Mouse (Mus musculus) heart, adult 9 months (tissue): ENCODE measurements around the gene Bcat1.
A peak's percentile ranks its signal among the peaks of the same experiment; 100 is the strongest.

ENCODE experiments used
- DNase-seq, 2 experiments: peaks; one replicate each; pipeline ENCODE4 v3.0.0; 2022; ENCODE audit warnings: low spot score in 2 of 2

The Bcat1 gene

DNA sequence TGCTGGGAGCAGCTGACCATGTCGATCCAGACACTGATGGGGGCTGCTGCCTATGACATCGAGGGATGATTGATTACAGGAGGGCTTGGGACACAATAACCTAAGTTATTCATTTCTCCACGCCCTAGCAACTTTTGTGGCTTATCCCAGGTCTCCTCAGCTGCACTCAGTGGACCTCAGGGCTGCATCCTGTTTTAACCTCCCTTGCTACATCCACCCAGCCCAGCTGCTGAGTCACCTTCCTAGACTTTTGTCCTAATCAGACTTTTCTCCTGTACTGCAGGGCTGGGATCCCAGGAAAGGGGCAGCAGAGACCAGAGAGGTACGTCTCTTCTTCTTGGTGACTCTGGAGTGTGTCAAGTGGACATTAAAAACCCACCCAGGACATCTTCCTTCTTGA is 19.9 kb downstream of the Bcat1 start:
- DNase-seq = no peak

DNA sequence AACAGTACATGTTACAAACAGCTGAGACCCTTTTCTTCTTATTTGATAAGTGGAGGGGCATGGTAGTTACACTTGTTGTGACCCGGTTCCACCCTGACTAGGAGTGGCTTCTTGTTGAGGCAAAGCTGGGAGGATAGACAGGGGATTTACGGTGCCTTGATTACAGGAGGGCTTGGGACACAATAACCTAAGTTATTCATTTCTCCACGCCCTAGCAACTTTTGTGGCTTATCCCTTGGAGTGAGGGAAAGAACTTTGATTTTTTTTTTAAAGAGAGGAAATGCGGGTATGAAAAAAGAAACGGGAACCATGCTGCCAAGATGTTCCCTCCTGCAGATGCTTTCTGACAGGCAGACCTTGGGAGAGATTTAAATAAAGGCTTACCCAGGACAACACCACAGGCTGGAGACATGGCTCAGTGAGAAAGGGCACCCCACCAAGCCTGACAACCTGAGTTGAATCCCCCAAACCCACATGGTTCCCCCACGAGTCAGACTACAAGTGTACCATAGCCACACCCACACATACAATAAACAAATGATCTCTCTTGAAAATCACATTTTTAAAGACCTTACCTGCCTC is 20.6 kb downstream of the Bcat1 start:
- DNase-seq = no peak

DNA sequence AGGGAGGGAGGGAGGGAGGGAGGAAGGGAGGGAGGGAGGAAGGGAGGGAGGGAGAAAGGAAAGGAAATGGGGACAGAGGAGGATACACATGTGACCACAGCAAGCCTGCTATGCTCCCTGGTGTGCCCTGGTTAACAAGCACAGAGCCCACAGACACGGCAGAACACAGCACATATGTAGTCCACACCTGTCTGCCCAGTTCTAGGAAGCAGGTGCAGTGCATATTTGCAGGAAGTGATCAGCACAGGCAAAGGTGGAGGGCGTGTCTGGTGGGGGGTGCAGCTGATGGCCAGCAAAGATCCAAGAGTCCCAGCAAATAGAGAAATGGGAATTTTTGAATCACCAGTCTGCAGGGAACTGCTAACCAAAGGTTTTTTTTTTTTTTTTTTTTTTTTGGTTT is 23.3 kb downstream of the Bcat1 start:
- no peak for DNase-seq

DNA sequence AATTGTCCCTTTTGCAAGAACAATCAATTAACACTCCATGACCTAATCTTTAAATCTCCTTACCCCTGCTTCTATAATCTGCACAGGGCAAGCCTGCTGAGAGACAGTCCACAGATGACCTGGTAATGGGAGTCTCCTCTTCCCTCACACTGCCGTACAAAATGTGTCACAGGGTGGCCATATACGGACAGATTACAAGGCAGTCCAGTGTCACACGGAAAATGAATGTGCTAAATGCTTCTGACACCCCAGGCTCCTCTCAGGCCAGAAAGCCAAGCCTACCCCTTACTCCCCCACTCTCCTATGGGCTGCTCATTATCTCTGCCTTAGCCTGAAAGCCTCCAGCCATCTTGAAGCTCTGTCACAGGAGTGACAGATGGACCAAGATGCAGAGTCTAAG is 25.1 kb downstream of the Bcat1 start:
- no peak for DNase-seq

DNA sequence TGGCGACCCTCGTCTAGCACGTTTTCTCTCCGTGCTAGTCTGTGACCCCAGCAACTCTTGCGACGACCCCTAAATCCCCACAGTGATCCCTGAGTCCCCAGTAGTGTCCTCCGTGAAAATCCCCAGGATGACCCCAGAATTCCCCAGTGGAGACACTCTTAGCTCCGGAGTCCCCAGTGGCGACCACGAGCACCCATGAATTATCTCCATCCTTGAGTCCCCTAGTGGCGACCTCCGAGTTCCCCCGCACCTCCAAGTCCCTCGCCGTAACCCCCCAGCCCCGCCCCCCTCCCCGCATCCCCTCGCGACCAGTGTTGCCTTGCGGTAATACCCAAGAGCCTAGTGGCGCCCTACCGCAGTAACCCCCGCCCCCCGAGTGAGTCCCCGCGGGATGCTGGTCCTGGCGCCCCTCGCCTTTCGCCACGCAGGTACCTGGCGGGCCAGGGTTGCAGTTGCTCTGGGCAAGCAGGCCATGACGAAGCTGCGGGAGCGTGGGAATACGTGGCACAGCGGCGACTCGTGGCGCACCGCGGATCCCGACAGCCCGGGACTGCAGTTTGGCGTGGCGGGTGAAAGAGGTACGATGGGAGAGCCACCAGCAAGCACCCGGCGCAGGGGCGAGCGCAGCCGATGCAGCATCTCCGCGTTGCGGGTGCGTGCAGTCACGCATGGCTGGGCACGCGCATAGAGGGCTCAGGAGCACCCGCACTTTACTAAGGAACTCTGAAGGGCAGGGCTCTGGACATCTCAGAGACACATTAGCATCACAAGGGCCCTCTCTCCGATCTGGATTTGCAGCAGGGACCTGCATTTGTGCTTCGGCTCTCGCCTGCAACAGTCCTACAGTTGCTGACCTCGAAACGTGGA is 27.6 kb downstream of the Bcat1 start:
- DNase-seq = no peak

DNA sequence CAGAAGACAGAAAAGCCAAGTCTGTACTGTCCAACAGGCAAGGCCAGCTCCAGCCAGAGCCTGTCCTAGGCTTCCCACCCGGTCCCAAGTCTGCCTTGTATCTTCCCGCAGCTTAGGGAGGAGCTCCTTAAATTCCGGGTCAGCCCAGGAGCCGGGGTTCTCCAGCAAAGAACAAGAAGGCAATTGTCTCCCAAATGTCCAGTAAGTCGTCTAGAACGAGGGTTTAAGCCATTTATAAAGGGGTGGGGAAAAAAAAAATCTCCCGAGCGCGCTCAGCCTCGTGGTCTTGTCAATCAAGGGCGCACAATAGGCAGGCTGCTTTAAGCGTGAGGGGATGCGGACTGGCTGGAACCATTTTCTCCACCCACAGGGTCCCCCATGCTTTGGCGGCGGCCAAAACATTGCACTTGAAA is 28.5 kb downstream of the Bcat1 start:
- no peak for DNase-seq

DNA sequence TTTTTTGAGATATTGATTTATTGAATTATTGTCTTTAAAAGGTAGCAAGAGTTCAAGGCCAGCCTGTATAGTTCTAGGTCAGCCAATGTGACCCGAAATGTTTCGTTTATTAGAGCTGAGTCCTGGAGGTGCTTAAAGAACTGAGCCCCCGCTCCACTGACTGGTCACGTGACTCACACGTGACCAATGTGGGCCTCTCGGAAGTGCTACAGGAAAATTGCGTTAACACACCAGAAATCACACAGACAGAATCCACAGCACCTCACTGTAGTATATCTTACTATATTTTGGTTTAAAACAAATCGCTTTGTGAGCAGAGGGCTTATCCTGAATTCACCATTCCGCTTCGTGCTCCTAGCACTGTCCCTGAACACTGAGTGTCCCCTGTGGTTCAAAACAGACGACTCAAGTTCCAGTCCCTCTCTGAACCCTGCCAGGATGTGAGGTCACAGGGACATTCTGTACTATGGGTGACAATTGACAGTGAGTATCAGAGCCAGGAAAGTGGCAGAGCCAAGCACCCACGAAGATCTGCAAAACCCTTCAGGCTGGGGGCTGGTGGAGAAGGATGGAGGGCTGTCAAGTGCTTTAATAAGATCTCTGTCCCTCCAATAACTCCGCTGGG is 29.6 kb downstream of the Bcat1 start:
- no peak for DNase-seq

DNA sequence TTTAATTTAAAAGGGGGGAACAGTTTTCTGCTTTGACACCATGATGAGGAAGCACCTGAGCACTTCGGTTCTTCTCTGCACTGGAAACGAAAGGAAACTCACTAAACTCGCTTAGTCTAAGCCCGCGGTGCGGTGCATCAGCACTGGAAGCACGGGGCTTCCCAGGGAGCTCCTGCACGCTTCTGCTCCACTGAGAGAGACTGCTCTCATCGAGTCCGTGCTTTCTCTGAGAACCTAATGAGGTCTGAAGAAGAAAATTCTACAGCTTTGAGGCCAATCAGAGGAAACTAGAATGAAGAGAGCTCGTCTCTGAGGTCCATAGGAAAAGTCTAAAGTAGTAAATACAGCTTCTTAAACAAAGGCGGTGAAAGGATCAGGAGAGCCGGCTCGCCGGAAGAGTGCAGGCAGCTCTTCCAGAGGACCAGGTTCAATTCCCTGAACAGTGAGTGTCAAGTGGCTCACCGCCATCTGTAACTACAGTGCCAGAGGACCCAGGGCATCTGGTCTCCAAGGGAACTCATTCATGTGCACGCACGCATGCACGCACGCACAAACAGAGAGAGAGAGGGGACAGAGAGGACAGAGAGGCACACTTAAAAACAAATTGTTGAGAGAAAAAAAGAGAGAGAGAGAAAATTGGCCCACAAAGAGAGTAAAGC is 30.9 kb downstream of the Bcat1 start:
- no peak for DNase-seq

DNA sequence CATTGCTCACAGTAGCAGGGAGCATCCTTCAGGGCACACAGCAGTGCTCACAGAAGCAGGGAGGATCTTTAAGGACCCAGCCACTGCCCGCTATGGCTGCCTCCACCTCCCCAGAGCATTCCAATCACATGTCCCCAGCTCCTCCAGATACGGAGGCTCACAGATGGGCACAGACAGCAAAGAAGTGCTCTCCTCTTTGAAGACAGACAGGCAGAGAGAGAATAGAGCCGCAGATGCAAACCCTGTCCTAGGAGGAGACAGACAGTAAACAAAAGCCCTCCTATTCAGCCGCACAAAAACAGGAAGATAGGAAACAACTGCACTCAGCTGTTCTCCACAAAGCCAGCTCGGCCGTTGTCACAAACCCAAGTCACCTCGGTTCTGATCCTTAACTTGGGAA is 35.3 kb downstream of the Bcat1 start:
- no peak for DNase-seq

DNA sequence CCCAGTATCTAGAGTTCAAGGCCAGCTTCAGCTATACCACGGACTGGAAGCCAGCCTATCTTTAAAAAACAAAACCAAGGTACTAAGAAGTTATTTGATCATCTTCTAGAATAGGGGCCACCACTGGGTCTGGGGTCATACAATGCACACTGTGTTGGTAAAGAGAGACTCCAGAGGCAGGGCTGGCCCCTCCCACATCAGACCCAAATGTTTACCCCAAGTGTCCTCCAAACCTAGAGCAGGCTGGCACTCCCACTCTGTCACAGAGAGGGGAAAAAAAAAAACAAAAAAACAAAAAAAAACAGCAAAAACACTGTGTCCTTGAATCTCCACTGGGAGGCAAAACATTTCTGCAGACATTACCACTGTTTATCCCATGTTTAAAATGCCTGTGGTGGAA is 38.4 kb downstream of the Bcat1 start:
- DNase-seq = no peak

DNA sequence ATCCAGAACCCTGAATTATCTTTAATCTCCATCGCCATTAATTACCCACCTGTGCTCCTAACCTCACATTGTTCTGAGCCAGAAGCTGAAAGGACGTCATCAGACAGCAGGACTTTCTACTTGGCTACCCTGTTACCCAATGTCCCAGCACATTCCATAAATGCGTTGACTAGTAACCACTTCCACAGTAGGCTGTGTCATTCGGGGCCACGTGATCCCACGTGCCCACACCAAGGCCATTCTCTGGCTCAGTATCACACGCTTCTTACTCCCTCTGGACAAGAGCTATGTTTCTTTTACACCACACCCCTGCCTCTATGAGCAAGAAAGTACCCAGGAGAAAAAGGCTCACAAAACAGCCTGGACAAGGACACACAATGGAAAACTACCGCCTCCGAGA is 40.6 kb downstream of the Bcat1 start:
- no peak for DNase-seq

DNA sequence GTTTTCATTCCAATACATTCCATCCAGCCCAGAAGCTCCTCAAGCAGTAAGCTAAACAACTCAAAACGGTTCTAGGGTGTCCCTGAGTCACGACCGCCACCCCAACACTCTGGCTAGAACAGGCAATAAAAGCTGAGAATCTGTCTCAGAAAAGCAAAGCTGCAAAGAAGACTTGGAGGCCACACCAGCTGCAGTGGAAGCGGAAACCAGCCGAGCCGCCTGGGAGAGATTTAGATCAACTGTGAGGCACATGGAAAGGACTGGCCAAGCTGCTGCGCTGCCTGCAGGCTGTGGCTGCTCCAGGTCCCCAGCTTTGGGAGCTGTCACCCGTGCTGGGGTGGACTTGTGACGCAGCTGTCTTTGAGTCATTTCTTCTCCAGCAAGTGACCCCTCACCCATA is 45.4 kb downstream of the Bcat1 start:
- DNase-seq = no peak

DNA sequence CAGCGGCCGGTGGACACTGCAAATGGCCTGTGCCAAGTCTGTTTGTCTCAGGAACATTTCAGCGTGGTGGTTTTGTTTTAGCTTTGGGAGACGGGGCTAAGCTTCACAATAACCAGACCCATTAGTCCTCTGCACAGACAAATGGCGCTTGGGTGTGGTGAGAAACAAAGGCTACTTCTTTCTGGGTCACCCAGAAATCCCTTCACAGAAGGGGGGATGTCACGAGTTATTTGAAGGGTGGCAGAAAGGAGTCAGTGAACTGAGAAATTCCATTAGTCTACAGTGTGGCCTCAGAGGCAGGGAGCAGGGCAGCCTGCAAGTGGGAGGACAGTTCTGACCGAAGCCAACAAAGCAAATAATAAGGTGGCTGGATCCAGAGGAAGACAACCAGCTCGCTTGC is 52.0 kb downstream of the Bcat1 start:
- no peak for DNase-seq

DNA sequence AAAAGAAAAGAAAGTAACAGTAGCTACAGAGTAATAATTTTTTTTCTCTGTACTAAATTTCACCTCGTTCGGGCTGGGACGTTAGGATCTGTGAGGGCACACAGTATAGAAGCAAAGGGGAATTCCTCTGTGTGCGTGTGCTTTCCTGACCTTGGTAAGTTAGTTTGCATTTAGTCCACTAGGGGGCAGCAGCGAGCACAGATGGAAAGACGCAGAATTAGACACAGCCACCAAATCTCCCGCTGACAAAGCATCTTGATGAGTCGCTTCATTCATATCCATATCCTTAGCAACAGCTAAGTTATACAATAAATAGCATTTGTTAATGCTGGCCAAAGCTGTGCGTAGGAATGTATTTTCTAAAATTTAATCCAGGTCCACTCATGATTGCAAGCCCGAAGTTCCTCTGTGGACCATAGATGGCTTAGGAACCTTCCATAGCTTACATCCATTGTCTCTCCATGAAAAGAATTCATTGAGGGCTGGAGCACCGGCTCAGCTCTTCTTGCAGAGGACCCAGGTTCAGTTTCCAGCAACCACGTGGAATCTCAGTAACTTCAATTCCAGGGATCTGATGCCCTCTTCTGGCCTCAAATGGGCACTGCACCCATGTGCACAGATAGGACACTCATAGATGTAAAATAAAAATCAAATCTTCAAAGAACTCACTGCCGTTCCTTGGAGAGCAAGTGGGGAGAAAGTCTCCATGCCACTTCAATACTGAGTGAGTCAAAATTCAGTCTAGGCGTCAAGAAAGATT is 52.8 kb downstream of the Bcat1 start:
- DNase-seq = no peak

DNA sequence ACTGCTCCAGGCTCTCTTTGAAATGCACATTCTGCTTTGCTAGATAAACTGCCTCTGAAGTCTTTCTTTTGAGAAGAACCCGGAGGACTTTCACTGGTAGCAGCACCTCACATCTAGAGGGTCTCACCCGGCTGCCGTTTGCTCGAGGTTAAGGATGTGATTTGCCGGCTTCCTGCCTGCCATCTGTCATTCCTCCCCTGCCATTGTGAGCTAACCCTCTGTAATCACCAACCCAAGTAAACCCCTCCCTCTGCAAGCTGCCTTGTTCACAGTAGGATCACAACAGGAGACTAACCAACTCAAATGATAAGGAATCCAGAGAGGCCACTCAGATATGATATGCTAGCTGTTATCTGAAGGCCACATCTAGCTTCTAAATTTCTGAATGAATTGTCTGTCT is 53.6 kb downstream of the Bcat1 start:
- DNase-seq = no peak

DNA sequence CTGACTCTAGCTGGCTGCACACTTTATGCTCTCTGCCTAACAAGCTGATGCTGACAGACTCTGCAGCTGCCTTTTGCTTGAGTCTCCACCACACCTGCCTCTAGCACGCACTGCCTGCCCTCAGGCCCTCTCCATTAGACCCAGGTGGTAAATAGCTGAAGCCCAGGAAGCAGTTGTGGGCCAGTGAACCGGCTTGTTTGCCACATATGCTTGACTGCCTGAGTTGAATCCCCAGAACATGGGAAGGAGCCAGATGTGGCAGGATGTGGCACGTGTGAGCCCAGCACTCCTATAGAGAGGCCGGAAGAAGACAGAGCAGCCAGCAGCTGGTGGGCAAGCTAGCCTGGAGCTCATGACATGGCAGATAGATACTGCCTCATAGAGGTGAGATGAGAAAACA is 55.4 kb downstream of the Bcat1 start:
- no peak for DNase-seq

DNA sequence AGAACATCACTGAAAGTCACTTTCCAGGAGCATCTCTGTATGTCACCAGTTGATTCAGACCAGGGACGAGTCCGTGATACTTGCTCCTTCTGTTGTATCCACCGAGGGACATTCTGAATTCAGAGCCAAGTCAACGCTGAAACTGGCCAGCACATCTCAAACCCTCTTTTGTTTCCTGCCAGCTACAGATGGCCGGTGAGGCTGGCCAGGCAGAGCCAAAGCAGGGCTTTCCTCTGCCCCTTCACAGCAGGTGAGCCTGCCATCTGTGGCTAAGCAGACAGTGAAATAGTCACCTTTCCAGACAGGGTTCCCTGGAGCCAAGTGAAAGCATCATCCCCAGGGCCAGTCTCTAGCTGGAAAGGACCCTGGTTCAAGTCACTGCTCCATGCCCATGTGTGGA is 57.7 kb downstream of the Bcat1 start:
- DNase-seq = no peak

DNA sequence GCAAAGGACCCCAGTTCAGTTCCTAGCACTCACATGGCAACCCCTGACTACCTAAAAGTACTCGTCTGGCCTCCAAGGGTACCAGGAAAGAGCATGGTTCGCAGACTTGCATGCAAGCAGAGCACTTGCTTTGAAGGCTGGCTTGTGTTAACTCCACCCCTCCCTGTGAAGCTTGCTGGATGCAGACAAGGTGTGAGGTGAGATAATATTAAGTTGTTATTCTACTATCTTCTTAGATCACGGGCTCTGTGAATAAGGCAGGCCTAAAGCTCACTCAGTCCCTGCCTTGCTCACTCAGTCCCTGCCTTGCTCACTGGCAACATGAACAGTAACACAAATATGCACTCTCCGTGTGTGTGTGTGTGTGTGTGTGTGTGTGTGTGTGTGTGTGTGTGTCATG is 58.5 kb downstream of the Bcat1 start:
- no peak for DNase-seq

DNA sequence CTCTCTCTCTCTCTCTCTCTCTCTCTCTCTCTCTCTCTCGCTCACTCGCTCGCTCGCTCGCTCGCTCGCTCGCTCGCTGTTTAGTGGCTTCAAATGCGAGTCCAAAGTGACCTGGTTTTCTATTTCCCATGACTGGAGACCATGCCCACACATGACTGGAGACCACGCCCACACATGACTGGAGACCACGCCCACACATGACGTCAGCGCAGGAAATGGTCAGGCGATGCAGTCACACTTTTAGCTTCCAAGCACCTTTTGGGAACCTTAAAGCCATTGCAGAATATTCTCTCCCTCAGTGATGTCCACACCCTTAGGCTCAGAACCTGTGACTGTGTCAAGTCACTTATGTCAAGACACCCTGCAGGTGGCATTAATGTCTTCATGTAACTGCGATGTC is 59.3 kb downstream of the Bcat1 start:
- DNase-seq = no peak

DNA sequence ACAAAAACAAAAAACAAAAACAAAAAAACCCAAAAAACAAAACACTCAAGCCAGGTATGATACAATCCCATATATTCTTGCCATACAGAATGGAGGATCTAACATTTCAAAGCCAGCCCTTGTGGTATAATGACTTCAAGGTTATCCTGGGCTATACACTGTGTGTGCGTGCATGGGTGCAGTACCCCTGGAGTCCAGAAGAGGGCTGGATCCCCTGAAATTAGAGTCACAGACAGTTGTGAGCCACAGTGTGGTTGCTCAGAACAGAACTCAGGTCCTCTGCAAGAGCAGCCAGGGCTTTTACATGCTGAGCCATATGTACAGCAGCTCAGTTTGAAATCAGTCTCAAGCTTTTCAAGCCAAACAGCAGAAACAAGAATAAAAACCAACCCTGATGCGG is 61.0 kb downstream of the Bcat1 start:
- DNase-seq = no peak

DNA sequence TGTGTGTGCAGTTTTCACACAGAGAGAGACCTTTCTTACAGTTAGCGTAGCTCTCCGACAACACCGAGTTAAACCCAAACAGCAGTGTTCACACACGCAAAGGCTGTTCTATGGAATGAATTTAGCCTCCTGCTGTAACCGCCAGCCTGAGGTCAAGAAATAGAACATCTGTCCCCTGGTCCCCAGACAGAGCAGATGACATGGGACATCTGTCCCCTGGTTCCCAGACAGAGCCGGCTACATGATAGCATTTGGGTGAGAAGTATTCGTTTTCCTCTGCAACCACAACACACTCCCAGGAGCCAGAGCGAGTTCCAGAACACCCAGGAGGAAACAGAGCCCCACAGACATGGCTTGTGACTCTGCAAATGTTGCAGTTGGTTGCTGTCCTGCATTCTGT is 63.3 kb downstream of the Bcat1 start:
- peak in 1 of 2 experiments; percentile 13 for DNase-seq

DNA sequence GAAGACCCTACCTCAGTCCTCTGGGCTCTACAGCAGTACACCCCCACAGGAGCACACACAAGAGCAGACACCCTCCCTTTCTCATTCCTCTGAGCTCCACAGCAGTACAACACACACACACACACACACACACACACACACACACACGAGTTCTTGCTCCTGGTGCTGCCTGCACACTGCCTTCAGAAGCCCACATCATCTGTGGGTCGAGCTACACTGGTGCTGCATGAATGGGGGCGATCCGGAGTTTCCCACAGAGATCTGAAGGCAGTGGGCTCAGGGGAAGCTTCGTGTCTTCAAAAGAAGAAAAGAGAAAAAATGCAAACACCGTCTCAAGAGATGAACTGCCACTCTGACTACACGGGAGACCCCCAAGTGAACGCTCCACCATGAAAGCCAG is 64.8 kb downstream of the Bcat1 start:
- no peak for DNase-seq
